Mouse (Mus musculus): ENCODE data around the gene Ehmt1. TPM values are rescaled to one million over a fixed set of nuclear protein-coding genes. Genes with fewer than 3 reads are reported as not detected.

Ehmt1 gene
- polyA plus RNA-seq, 1 experiment from 2014 or later: 119 TPM

- Histone ChIP-seq H3K4me3 (peak overlapping the region; percentile 20; the same call in 1 of the 2 replicates), H3K4me1 (replicated peaks) (peaks cover 29% of the 10 kb centered on the region), H3K9me3 (no peaks in the 10 kb centered on the region), H3K36me3 (peaks cover 7% of the 10 kb centered on the region), H3K27ac (peak overlapping the region; percentile 78), H3K27me3 (ENCODE audit: insufficient read depth, poor library complexity, severe bottlenecking) (no peaks in the 10 kb centered on the region)
- 53% methylated on average over 11 of the region's 11 CpGs for WGBS
- peak; percentile 21 for DNase-seq (ENCODE audit: low spot score)
Measured at GRCm38 (mm10) chr2:24904823-24905652, 14.4 kb downstream of the Ehmt1 start.

- 89% methylated on average over 6 of the region's 6 CpGs for WGBS
- H3K9me3 ChIP-seq: no peaks in the 10 kb centered on the region
- no peaks in the 10 kb centered on the region for H3K27me3 ChIP-seq (ENCODE audit: insufficient read depth, poor library complexity, severe bottlenecking)
- H3K4me3 ChIP-seq: no peak overlapping the region
- no peak for DNase-seq (ENCODE audit: low spot score)
- H3K36me3 ChIP-seq: peaks cover 24% of the 10 kb centered on the region
- H3K4me1 ChIP-seq (replicated peaks): peaks cover 29% of the 10 kb centered on the region
- H3K27ac ChIP-seq: no peak overlapping the region
Measured at GRCm38 (mm10) chr2:24902999-24903398, 16.4 kb downstream of the Ehmt1 start.

- H3K27me3 ChIP-seq (ENCODE audit: insufficient read depth, poor library complexity, severe bottlenecking): no peaks in the 10 kb centered on the region
- peaks cover 31% of the 10 kb centered on the region for H3K36me3 ChIP-seq
- 93% methylated on average over 5 of the region's 5 CpGs for whole genome bisulfite sequencing
- peaks cover 18% of the 10 kb centered on the region for H3K4me1 ChIP-seq (replicated peaks)
- no peak overlapping the region for H3K4me3 ChIP-seq
- no peaks in the 10 kb centered on the region for H3K9me3 ChIP-seq
- no peak for DNase-seq (ENCODE audit: low spot score)
- no peak overlapping the region for H3K27ac ChIP-seq
Measured at GRCm38 (mm10) chr2:24901055-24901454, 18.4 kb downstream of the Ehmt1 start.

- 0 out of 2 replicates have a peak, but pooled peaks cover 3% of the 10 kb centered on the region for H3K4me1 ChIP-seq (replicated peaks)
- H3K9me3 ChIP-seq: no peaks in the 10 kb centered on the region
- WGBS: 97% methylated on average over 2 of the region's 2 CpGs
- H3K36me3 ChIP-seq: peaks cover 31% of the 10 kb centered on the region
- H3K27ac ChIP-seq: no peak overlapping the region
- H3K27me3 ChIP-seq (ENCODE audit: insufficient read depth, poor library complexity, severe bottlenecking): no peaks in the 10 kb centered on the region
- H3K4me3 ChIP-seq: no peak overlapping the region
- DNase-seq (ENCODE audit: low spot score): no peak
Measured at GRCm38 (mm10) chr2:24899292-24899691, 20.1 kb downstream of the Ehmt1 start.

GRCm38 (mm10) chr2:24896761-24897160 is 22.7 kb downstream of the Ehmt1 start:
- Histone ChIP-seq H3K4me3 (no peak overlapping the region), H3K9me3 (no peaks in the 10 kb centered on the region), H3K27ac (no peak overlapping the region), H3K36me3 (peaks cover 31% of the 10 kb centered on the region), H3K27me3 (ENCODE audit: insufficient read depth, poor library complexity, severe bottlenecking) (no peaks in the 10 kb centered on the region), H3K4me1 (replicated peaks) (no peaks in the 10 kb centered on the region; the same call in 1 of the 2 replicates)
- 85% methylated on average over 4 of the region's 4 CpGs for WGBS
- DNase-seq (ENCODE audit: low spot score): no peak

- Histone ChIP-seq H3K4me3 (no peak overlapping the region), H3K27ac (no peak overlapping the region), H3K36me3 (peaks cover 17% of the 10 kb centered on the region), H3K9me3 (no peaks in the 10 kb centered on the region), H3K4me1 (replicated peaks) (no peaks in the 10 kb centered on the region; the same call in 1 of the 2 replicates), H3K27me3 (ENCODE audit: insufficient read depth, poor library complexity, severe bottlenecking) (no peaks in the 10 kb centered on the region)
- DNase-seq (ENCODE audit: low spot score): no peak
- 95% methylated on average over 1 of the region's 1 CpGs for WGBS
Measured at GRCm38 (mm10) chr2:24894211-24894610, 25.2 kb downstream of the Ehmt1 start.

GRCm38 (mm10) chr2:24892318-24892717 is 27.1 kb downstream of the Ehmt1 start:
- H3K36me3 ChIP-seq: 0 out of 2 replicates have a peak, but pooled peaks cover 5% of the 10 kb centered on the region
- WGBS: 91% methylated on average over 5 of the region's 5 CpGs
- DNase-seq (ENCODE audit: low spot score): no peak
- H3K9me3 ChIP-seq: no peaks in the 10 kb centered on the region
- no peaks in the 10 kb centered on the region; the same call in 1 of the 2 replicates for H3K4me1 ChIP-seq (replicated peaks)
- no peak overlapping the region for H3K4me3 ChIP-seq
- no peak overlapping the region for H3K27ac ChIP-seq
- no peaks in the 10 kb centered on the region for H3K27me3 ChIP-seq (ENCODE audit: insufficient read depth, poor library complexity, severe bottlenecking)

- 86% methylated on average over 6 of the region's 6 CpGs for WGBS
- no peaks in the 10 kb centered on the region for H3K9me3 ChIP-seq
- no peak for DNase-seq (ENCODE audit: low spot score)
- no peaks in the 10 kb centered on the region; the same call in 1 of the 2 replicates for H3K4me1 ChIP-seq (replicated peaks)
- no peak overlapping the region for H3K27ac ChIP-seq
- peaks cover 14% of the 10 kb centered on the region for H3K36me3 ChIP-seq
- H3K4me3 ChIP-seq: no peak overlapping the region
- H3K27me3 ChIP-seq (ENCODE audit: insufficient read depth, poor library complexity, severe bottlenecking): no peaks in the 10 kb centered on the region
Measured at GRCm38 (mm10) chr2:24890541-24891447, 28.6 kb downstream of the Ehmt1 start.

- Histone ChIP-seq H3K9me3 (no peaks in the 10 kb centered on the region), H3K4me1 (replicated peaks) (no peaks in the 10 kb centered on the region; the same call in 1 of the 2 replicates), H3K27me3 (ENCODE audit: insufficient read depth, poor library complexity, severe bottlenecking) (no peaks in the 10 kb centered on the region), H3K27ac (no peak overlapping the region), H3K36me3 (peaks cover 32% of the 10 kb centered on the region), H3K4me3 (no peak overlapping the region)
- 87% methylated on average over 5 of the region's 5 CpGs for WGBS
- no peak for DNase-seq (ENCODE audit: low spot score)
Measured at GRCm38 (mm10) chr2:24888895-24889294, 30.5 kb downstream of the Ehmt1 start.

GRCm38 (mm10) chr2:24880686-24881085 is 38.7 kb downstream of the Ehmt1 start:
- Histone ChIP-seq H3K4me1 (replicated peaks) (no peaks in the 10 kb centered on the region), H3K27ac (no peak overlapping the region), H3K27me3 (ENCODE audit: insufficient read depth, poor library complexity, severe bottlenecking) (no peaks in the 10 kb centered on the region), H3K4me3 (no peak overlapping the region), H3K36me3 (peaks cover 88% of the 10 kb centered on the region), H3K9me3 (no peaks in the 10 kb centered on the region)
- WGBS: 94% methylated on average over 2 of the region's 2 CpGs
- DNase-seq (ENCODE audit: low spot score): no peak

- Histone ChIP-seq H3K9me3 (no peaks in the 10 kb centered on the region), H3K36me3 (peaks cover 91% of the 10 kb centered on the region), H3K4me1 (replicated peaks) (no peaks in the 10 kb centered on the region), H3K27me3 (ENCODE audit: insufficient read depth, poor library complexity, severe bottlenecking) (no peaks in the 10 kb centered on the region), H3K4me3 (no peak overlapping the region), H3K27ac (no peak overlapping the region)
- 93% methylated on average over 1 of the region's 1 CpGs for WGBS
- DNase-seq (ENCODE audit: low spot score): no peak
Measured at GRCm38 (mm10) chr2:24870952-24871351, 48.5 kb downstream of the Ehmt1 start.

- no peaks in the 10 kb centered on the region for H3K27me3 ChIP-seq (ENCODE audit: insufficient read depth, poor library complexity, severe bottlenecking)
- no peaks in the 10 kb centered on the region for H3K9me3 ChIP-seq
- H3K4me1 ChIP-seq (replicated peaks): no peaks in the 10 kb centered on the region
- H3K36me3 ChIP-seq: peaks cover 95% of the 10 kb centered on the region
- 89% methylated on average over 8 of the region's 8 CpGs for WGBS
- no peak overlapping the region for H3K4me3 ChIP-seq
- no peak for DNase-seq (ENCODE audit: low spot score)
- H3K27ac ChIP-seq: no peak overlapping the region
Measured at GRCm38 (mm10) chr2:24863010-24863409, 56.4 kb downstream of the Ehmt1 start.

- no peak for DNase-seq (ENCODE audit: low spot score)
- H3K4me1 ChIP-seq (replicated peaks): no peaks in the 10 kb centered on the region
- no peak overlapping the region for H3K4me3 ChIP-seq
- no peaks in the 10 kb centered on the region for H3K27me3 ChIP-seq (ENCODE audit: insufficient read depth, poor library complexity, severe bottlenecking)
- 81% methylated on average over 5 of the region's 5 CpGs for WGBS
- peaks cover 97% of the 10 kb centered on the region for H3K36me3 ChIP-seq
- H3K9me3 ChIP-seq: no peaks in the 10 kb centered on the region
- H3K27ac ChIP-seq: no peak overlapping the region
Measured at GRCm38 (mm10) chr2:24852408-24852807, 67.0 kb downstream of the Ehmt1 start.
